Mouse (Mus musculus): Measurements from ENCODE around the gene Rabep2.
"Not testable (repeated sequence)": the region's sequence is repeated elsewhere in the genome, so short reads cannot be mapped to it uniquely, and the experiment has no call there.

Rabep2 gene

GRCm38 (mm10) chr7:126464121-126464520, 35.6 kb downstream of the Rabep2 start:
- no peak for DNase-seq (ENCODE audit: low spot score in 2 of 2)

GRCm38 (mm10) chr7:126464836-126465235, 36.3 kb downstream of the Rabep2 start:
- no peak for DNase-seq (ENCODE audit: low spot score in 2 of 2)

- no peak for DNase-seq (ENCODE audit: low spot score in 2 of 2)
Observed at GRCm38 (mm10) chr7:126465246-126466030, 36.9 kb downstream of the Rabep2 start.

- DNase-seq (ENCODE audit: low spot score in 2 of 2), result no peak
Observed at GRCm38 (mm10) chr7:126466116-126466515, 37.6 kb downstream of the Rabep2 start.

GRCm38 (mm10) chr7:126466707-126467106, 38.1 kb downstream of the Rabep2 start:
- no peak for DNase-seq (ENCODE audit: low spot score in 2 of 2)

GRCm38 (mm10) chr7:126467271-126467670, 38.7 kb downstream of the Rabep2 start:
- DNase-seq (ENCODE audit: low spot score in 2 of 2), result no peak

GRCm38 (mm10) chr7:126467834-126468627, 39.5 kb downstream of the Rabep2 start:
- no peak for DNase-seq (ENCODE audit: low spot score in 2 of 2)

- DNase-seq (ENCODE audit: low spot score in 2 of 2), result no peak
Observed at GRCm38 (mm10) chr7:126470077-126470476, 41.5 kb downstream of the Rabep2 start.

- no peak for DNase-seq (ENCODE audit: low spot score in 2 of 2)
Observed at GRCm38 (mm10) chr7:126471361-126471760, 42.8 kb downstream of the Rabep2 start.

- no peak for DNase-seq (ENCODE audit: low spot score in 2 of 2)
Observed at GRCm38 (mm10) chr7:126471853-126472252, 43.3 kb downstream of the Rabep2 start.

GRCm38 (mm10) chr7:126472306-126472705, 43.7 kb downstream of the Rabep2 start:
- DNase-seq (ENCODE audit: low spot score in 2 of 2), result no peak

GRCm38 (mm10) chr7:126472713-126473112, 44.2 kb downstream of the Rabep2 start:
- no peak for DNase-seq (ENCODE audit: low spot score in 2 of 2)

GRCm38 (mm10) chr7:126473470-126474086, 45.0 kb downstream of the Rabep2 start:
- DNase-seq (ENCODE audit: low spot score in 2 of 2), result no peak

GRCm38 (mm10) chr7:126474486-126474955, 46.0 kb downstream of the Rabep2 start:
- DNase-seq (ENCODE audit: low spot score in 2 of 2), result peak in 1 of 2 experiments; percentile 8

- DNase-seq (ENCODE audit: low spot score in 2 of 2), result peak; percentile 82 to 84
Observed at GRCm38 (mm10) chr7:126474993-126475581, 46.5 kb downstream of the Rabep2 start, which contains the start of gene Sh2b1. Gene Sh2b1, minus strand, starts transcription at chr7:126475424.

- no peak for DNase-seq (ENCODE audit: low spot score in 2 of 2)
Observed at GRCm38 (mm10) chr7:126481699-126482098, 53.1 kb downstream of the Rabep2 start.

- DNase-seq (ENCODE audit: low spot score in 2 of 2), result peak; percentile 37 to 45
Observed at GRCm38 (mm10) chr7:126482392-126482871, 53.9 kb downstream of the Rabep2 start.

GRCm38 (mm10) chr7:126487052-126487483, 58.5 kb downstream of the Rabep2 start, which contains the start of gene Tufm:
Gene Tufm, plus strand, starts transcription at chr7:126487361.
- peak; percentile 97 to 99 for DNase-seq (ENCODE audit: low spot score in 2 of 2)

GRCm38 (mm10) chr7:126487617-126488385, 59.2 kb downstream of the Rabep2 start:
- not testable (repeated sequence) for DNase-seq (ENCODE audit: low spot score in 2 of 2)

GRCm38 (mm10) chr7:126491005-126491404, 62.4 kb downstream of the Rabep2 start:
- no peak for DNase-seq (ENCODE audit: low spot score in 2 of 2)

GRCm38 (mm10) chr7:126491973-126492372, 63.4 kb downstream of the Rabep2 start:
- DNase-seq (ENCODE audit: low spot score in 2 of 2), result no peak
